Mouse (Mus musculus) ES-Bruce4 (cell line): Measurements from ENCODE around the gene Olfr1443. TPM values are rescaled to one million over a fixed set of nuclear protein-coding genes. Genes with fewer than 3 reads are reported as not detected.
A peak's percentile ranks its signal among the peaks of the same experiment; 100 is the strongest.

ENCODE experiments used
- H3K27ac ChIP-seq: 2 replicates; pipeline ENCODE4 v1.5.1; 2012; ENCODE audit warnings: low read length, inconsistent platforms; ENCODE audit not compliant: insufficient read depth
- H3K27me3 ChIP-seq: 2 replicates; pipeline ENCODE4 v1.6.1; 2012; ENCODE audit warnings: mild to moderate bottlenecking, low read length, inconsistent platforms; ENCODE audit not compliant: control insufficient read depth, poor library complexity, insufficient read depth, severe bottlenecking
- H3K36me3 ChIP-seq: 2 replicates; pipeline ENCODE4 v1.6.1; 2012; ENCODE audit warnings: inconsistent platforms, mild to moderate bottlenecking, low read length, moderate library complexity; ENCODE audit not compliant: control insufficient read depth, poor library complexity, insufficient read depth, severe bottlenecking
- H3K4me1 ChIP-seq: one replicate; pipeline ENCODE4 v1.8.1; 2011; ENCODE audit warnings: low read length; ENCODE audit not compliant: control insufficient read depth, insufficient read depth
- H3K4me3 ChIP-seq: 2 replicates; pipeline ENCODE4 v1.5.1; 2011; ENCODE audit warnings: low read depth, mild to moderate bottlenecking, low read length
- H3K9ac ChIP-seq: 2 replicates; pipeline ENCODE4 v1.6.1; 2012; ENCODE audit warnings: low read depth, mild to moderate bottlenecking, inconsistent platforms; ENCODE audit not compliant: poor library complexity, severe bottlenecking
- H3K9me3 ChIP-seq: replicated peaks from 2 replicates; pipeline ENCODE4 v1.6.1; 2012; ENCODE audit warnings: mild to moderate bottlenecking, low read length, inconsistent platforms; ENCODE audit not compliant: control insufficient read depth, poor library complexity, insufficient read depth, severe bottlenecking
- CTCF ChIP-seq: IDR thresholded peaks from one replicate; pipeline ENCODE4 v1.8.1; 2011; ENCODE audit warnings: low read depth, low read length
- EP300 ChIP-seq: IDR thresholded peaks from 2 replicates; pipeline ENCODE4 v1.6.1; 2011; ENCODE audit warnings: low read depth, low read length; ENCODE audit not compliant: insufficient read depth
- POLR2A ChIP-seq: IDR thresholded peaks from one replicate; pipeline ENCODE4 v1.8.1; 2011; ENCODE audit warnings: low read length; ENCODE audit not compliant: insufficient read depth
- polyA plus RNA-seq: library from polyadenylated mRNA; stranded (reverse); fragments of >200 nt; gene quantifications from 2 replicates; pipeline ENCODE4 v1.2.4, GENCODE M21; 2011; ENCODE audit warnings: low read depth; ENCODE audit not compliant: missing spikeins, insufficient read depth, insufficient read length

The Olfr1443 gene
- polyA plus RNA-seq, 1 experiment, result not detected

- peak; percentile 53 for TF ChIP-seq CTCF
- TF ChIP-seq EP300, result no peak
- no peak for TF ChIP-seq POLR2A
- Histone ChIP-seq H3K9ac (no peak overlapping the region), H3K9me3 (no peaks in the 10 kb centered on the region)
Measured at GRCm38 (mm10) chr19:12722308-12722707, 44.4 kb downstream of the Olfr1443 start.

GRCm38 (mm10) chr19:12725851-12726250, 47.9 kb downstream of the Olfr1443 start:
- Histone ChIP-seq H3K36me3 (no peaks in the 10 kb centered on the region), H3K9ac (no peak overlapping the region), H3K4me1 (peaks cover 1% of the 10 kb centered on the region), H3K27me3 (no peaks in the 10 kb centered on the region), H3K27ac (no peak overlapping the region), H3K4me3 (no peak overlapping the region), H3K9me3 (no peaks in the 10 kb centered on the region)
- TF ChIP-seq CTCF, result no peak
- TF ChIP-seq POLR2A, result no peak
- TF ChIP-seq EP300, result no peak

More at GRCm38 (mm10) chr19:12722308-12722707, 44.4 kb downstream of the Olfr1443 start:
- H3K27me3 ChIP-seq, result no peaks in the 10 kb centered on the region
- no peak overlapping the region for H3K4me3 ChIP-seq
- H3K27ac ChIP-seq, result no peak overlapping the region
- H3K36me3 ChIP-seq, result no peaks in the 10 kb centered on the region
- peaks cover 1% of the 10 kb centered on the region for H3K4me1 ChIP-seq

- TF ChIP-seq EP300, result no peak
- no peak for TF ChIP-seq POLR2A
- no peak for TF ChIP-seq CTCF
- Histone ChIP-seq H3K4me3 (no peak overlapping the region), H3K36me3 (no peaks in the 10 kb centered on the region; the same call in 1 of the 2 replicates), H3K9me3 (peaks cover 4% of the 10 kb centered on the region), H3K27me3 (no peaks in the 10 kb centered on the region), H3K9ac (no peak overlapping the region), H3K27ac (peak overlapping the region; percentile 98), H3K4me1 (peaks cover 1% of the 10 kb centered on the region)
Measured at GRCm38 (mm10) chr19:12731036-12731435, 53.1 kb downstream of the Olfr1443 start.

GRCm38 (mm10) chr19:12731950-12732349, 54.0 kb downstream of the Olfr1443 start:
- no peak for TF ChIP-seq EP300
- TF ChIP-seq POLR2A, result no peak
- TF ChIP-seq CTCF, result no peak
- Histone ChIP-seq H3K27ac (peak overlapping the region; percentile 98), H3K9me3 (peaks cover 4% of the 10 kb centered on the region), H3K27me3 (no peaks in the 10 kb centered on the region), H3K4me3 (no peak overlapping the region), H3K9ac (no peak overlapping the region), H3K36me3 (no peaks in the 10 kb centered on the region; the same call in 1 of the 2 replicates), H3K4me1 (peaks cover 1% of the 10 kb centered on the region)

Other genes starting within 250 kb of the Olfr1443 start
- gene Mpeg1, start 217.3 kb upstream of the Olfr1443 start, polyA plus RNA-seq, result 0.20 TPM in 1 of 2 replicates, not detected in the other
- gene Dtx4, start 176.7 kb upstream of the Olfr1443 start, polyA plus RNA-seq, result 4.0 and 5.1 TPM in 2 replicates
- 10.2 and 17.2 TPM in 2 replicates for gene Fam111a, start 132.4 kb upstream of the Olfr1443 start, polyA plus RNA-seq
- not detected in 2 replicates for gene Gm4952, start 78.1 kb upstream of the Olfr1443 start, polyA plus RNA-seq
- not detected in 2 replicates for gene Glyat, start 44.8 kb upstream of the Olfr1443 start, polyA plus RNA-seq
- gene Olfr1442, start 7.7 kb upstream of the Olfr1443 start, polyA plus RNA-seq, result not detected in 2 replicates
- gene Keg1, start 17.7 kb downstream of the Olfr1443 start, polyA plus RNA-seq, result not detected in 2 replicates
- 6.4 and 6.7 TPM in 2 replicates for gene Cntf, start 87.5 kb downstream of the Olfr1443 start, polyA plus RNA-seq
- 40.9 and 48.9 TPM in 2 replicates for gene Zfp91, start 118.0 kb downstream of the Olfr1443 start, polyA plus RNA-seq
- gene Lpxn, start 118.1 kb downstream of the Olfr1443 start, polyA plus RNA-seq, result 0.65 and 0.72 TPM in 2 replicates
- gene Gm5244, start 168.6 kb downstream of the Olfr1443 start, polyA plus RNA-seq, result 12.2 and 13.8 TPM in 2 replicates
- not detected in 2 replicates for gene Olfr1444, start 179.2 kb downstream of the Olfr1443 start, polyA plus RNA-seq
- gene Olfr1445, start 205.7 kb downstream of the Olfr1443 start, polyA plus RNA-seq, result not detected in 2 replicates
- not detected in 2 replicates for gene Olfr1446, start 215.4 kb downstream of the Olfr1443 start, polyA plus RNA-seq
- not detected in 2 replicates for gene Olfr1447, start 225.6 kb downstream of the Olfr1443 start, polyA plus RNA-seq
- not detected in 2 replicates for gene Olfr1448, start 246.3 kb downstream of the Olfr1443 start, polyA plus RNA-seq